Mouse (Mus musculus) heart, adult 2 months (tissue): ENCODE measurements around the gene Ccnt1. TPM values are rescaled to one million over a fixed set of nuclear protein-coding genes. Genes with fewer than 3 reads are reported as not detected.
"Not testable (repeated sequence)": the region's sequence is repeated elsewhere in the genome, so short reads cannot be mapped to it uniquely, and the experiment has no call there.

ENCODE experiments used
- DNase-seq, 2 experiments: peaks; one replicate each; pipeline ENCODE4 v3.0.0; 2021
- H3K27ac ChIP-seq: fragments of 200-600 bp; 2 replicates; pipeline ENCODE4 v1.8.1; 2022
- H3K27me3 ChIP-seq: fragments of 200-500 bp; 2 replicates; pipeline ENCODE4 v1.6.1; 2012; ENCODE audit warnings: mild to moderate bottlenecking, low read length, inconsistent platforms, mixed read lengths; ENCODE audit not compliant: control insufficient read depth, insufficient read depth
- H3K36me3 ChIP-seq: fragments of 200-500 bp; 2 replicates; pipeline ENCODE4 v1.6.1; 2012; ENCODE audit warnings: low read length, inconsistent platforms; ENCODE audit not compliant: control insufficient read depth, insufficient read depth
- H3K4me1 ChIP-seq: fragments of 200-500 bp; 2 replicates; pipeline ENCODE4 v1.6.1; 2011; ENCODE audit warnings: low read length; ENCODE audit not compliant: control insufficient read depth, insufficient read depth
- H3K4me3 ChIP-seq: fragments of 200-600 bp; 2 replicates; pipeline ENCODE4 v1.8.1; 2022
- H3K79me2 ChIP-seq: fragments of 200-500 bp; replicated peaks from 2 replicates; pipeline ENCODE4 v1.6.1; 2012; ENCODE audit warnings: mild to moderate bottlenecking, inconsistent platforms, low read length, moderate library complexity, mixed read lengths; ENCODE audit not compliant: control insufficient read depth, insufficient read depth
- H3K9ac ChIP-seq: fragments of 200-500 bp; 2 replicates; pipeline ENCODE4 v1.6.1; 2012; ENCODE audit warnings: low read depth, mild to moderate bottlenecking, control low read depth, inconsistent platforms, low read length, mixed read lengths
- CTCF ChIP-seq: fragments of 200-600 bp; IDR thresholded peaks from 2 replicates; pipeline ENCODE4 v1.8.1; 2022; ENCODE audit warnings: antibody characterized with exemption, mild to moderate bottlenecking, moderate library complexity
- EP300 ChIP-seq: fragments of 200-500 bp; IDR thresholded peaks from 2 replicates; pipeline ENCODE4 v1.6.1; 2011; ENCODE audit warnings: low read depth, low read length, control low read depth; ENCODE audit not compliant: insufficient read depth
- POLR2A ChIP-seq: fragments of 200-500 bp; IDR thresholded peaks from 2 replicates; pipeline ENCODE4 v1.6.1; 2011; ENCODE audit warnings: mild to moderate bottlenecking, low read depth, low read length, control low read depth; ENCODE audit not compliant: insufficient read depth
- WGBS: fragments of 180-500 bp; shearing (Covaris S2); methylation state at CpG from one replicate; pipeline ENCODE4 v1.1.7; 2018; 5-methylcytosine and 5-hydroxymethylcytosine counted together
- intact Hi-C: fragments of 180-260 bp; cut with DNase I; formaldehyde crosslinking; loops from one replicate; pipeline ENCODE4 v1.15.1; 2025
- polyA plus RNA-seq: library from polyadenylated mRNA; depleted of rRNA; stranded (reverse); fragments of >200 nt; gene quantifications from 2 replicates; pipeline ENCODE4 v1.2.3, GENCODE M21; 2012
- total RNA-seq, 2 experiments: library from RNA; stranded (reverse); gene quantifications; 2 replicates each; pipeline ENCODE4 v1.2.3; 2021

Gene Ccnt1
- total and polyA plus RNA-seq, 3 experiments = 9.3 to 27.6 (median 26.8) TPM

- intact Hi-C loops = no loop called here
- peaks cover 37% of the 10 kb centered on the region for H3K36me3 ChIP-seq
- H3K79me2 ChIP-seq = peaks cover 2% of the 10 kb centered on the region; the same call in 1 of the 2 replicates
- no peak overlapping the region for H3K9ac ChIP-seq
- TF ChIP-seq POLR2A (no peak), EP300 (no peak), CTCF (no peak)
- no peaks in the 10 kb centered on the region for H3K27me3 ChIP-seq
- H3K27ac ChIP-seq = no peak overlapping the region
- WGBS = 96% methylated on average over 5 of the region's 5 CpGs
- peaks cover under 1% of the 10 kb centered on the region for H3K4me1 ChIP-seq
- no peak for DNase-seq
- no peak overlapping the region for H3K4me3 ChIP-seq
Measured at GRCm38 (mm10) chr15:98527056-98527771, 43.5 kb downstream of the Ccnt1 start.

GRCm38 (mm10) chr15:98526057-98526456 is 44.7 kb downstream of the Ccnt1 start:
- DNase-seq = no peak
- H3K36me3 ChIP-seq = peaks cover 37% of the 10 kb centered on the region

DNA sequence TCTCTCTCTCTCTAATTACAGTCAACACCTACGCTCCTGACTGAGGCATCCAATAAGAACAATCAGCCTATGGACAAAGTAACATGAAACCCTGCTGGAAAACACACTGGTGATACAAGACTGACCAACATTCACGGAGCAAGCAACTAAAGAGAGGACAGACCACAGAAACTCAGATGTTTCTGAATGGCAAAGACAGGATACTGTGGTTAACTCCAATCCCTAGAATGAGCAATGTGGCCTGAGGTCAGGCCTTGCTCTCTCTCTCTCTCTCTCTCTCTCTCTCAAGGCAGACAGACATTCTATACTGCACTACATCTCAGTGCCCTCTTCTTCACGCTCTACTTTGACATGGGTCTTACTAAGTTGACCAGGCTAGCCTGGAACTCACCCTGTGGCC is 49.5 kb downstream of the Ccnt1 start:
- no peak for DNase-seq
- no peak for TF ChIP-seq EP300
- no peak for TF ChIP-seq POLR2A
- no peak for TF ChIP-seq CTCF
- H3K9ac ChIP-seq = no peak overlapping the region
- peaks cover 24% of the 10 kb centered on the region for H3K36me3 ChIP-seq
- no peaks in the 10 kb centered on the region for H3K79me2 ChIP-seq
- H3K4me3 ChIP-seq = no peak overlapping the region
- H3K4me1 ChIP-seq = no peaks in the 10 kb centered on the region; the same call in 1 of the 2 replicates
- WGBS = 81% methylated on average over 3 of the region's 3 CpGs
- intact Hi-C loops = no loop called here
- no peak overlapping the region for H3K27ac ChIP-seq
- H3K27me3 ChIP-seq = no peaks in the 10 kb centered on the region

More at GRCm38 (mm10) chr15:98526057-98526456, 44.7 kb downstream of the Ccnt1 start:
- TF ChIP-seq POLR2A (no peak), EP300 (no peak), CTCF (no peak)
- Histone ChIP-seq H3K4me3 (no peak overlapping the region), H3K27me3 (no peaks in the 10 kb centered on the region), H3K9ac (no peak overlapping the region), H3K79me2 (0 out of 2 replicates have a peak, but pooled peaks cover 2% of the 10 kb centered on the region), H3K27ac (no peak overlapping the region), H3K4me1 (no peaks in the 10 kb centered on the region; the same call in 1 of the 2 replicates)
- 57% methylated on average over 5 of the region's 5 CpGs for WGBS
- intact Hi-C loops = no loop called here

DNA sequence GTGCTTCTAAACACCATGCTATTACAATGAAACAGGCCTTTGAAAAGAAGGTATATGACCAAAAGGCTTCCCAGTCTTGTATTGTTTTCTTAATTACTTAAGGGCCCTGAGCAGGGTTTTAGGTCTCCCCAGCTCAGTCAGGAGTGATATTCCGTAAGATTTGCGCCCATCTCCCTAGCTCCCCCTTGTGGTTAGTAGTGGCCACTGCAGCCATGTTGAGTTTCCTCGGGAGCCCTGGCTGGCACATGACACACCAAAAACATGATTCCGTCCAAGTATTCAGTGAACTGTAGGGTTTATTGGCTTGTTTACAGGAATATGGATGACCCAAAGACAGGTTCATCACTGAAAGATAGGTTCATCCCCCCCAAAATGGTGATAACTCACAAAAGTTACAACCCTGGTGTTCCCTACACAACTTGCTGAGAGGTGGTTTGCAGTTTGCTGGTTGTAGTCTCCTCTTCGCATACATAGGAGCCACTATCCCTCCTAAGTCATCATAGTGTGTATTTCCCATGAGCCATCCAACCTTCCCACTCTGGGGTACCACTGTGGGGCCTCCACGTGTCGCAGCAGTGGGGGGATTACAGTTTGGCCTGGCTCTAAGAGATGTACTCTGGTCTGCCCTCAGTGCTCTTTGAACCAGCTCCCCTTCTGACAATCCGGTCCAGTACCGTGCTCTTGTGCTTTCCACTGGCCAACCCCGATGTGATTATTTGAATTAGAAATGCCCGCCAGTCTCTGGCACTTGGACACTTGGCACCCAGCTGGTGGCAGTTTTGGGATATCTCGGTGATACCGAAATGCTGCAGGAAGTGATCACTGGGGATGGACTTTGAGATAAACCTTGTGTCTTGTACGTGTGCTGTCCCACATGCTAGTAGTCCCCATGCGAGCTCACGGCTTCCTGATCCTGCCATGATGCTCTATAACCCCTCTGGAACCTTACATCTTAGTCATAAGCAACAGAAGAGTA is 53.1 kb downstream of the Ccnt1 start:
- peaks cover 5% of the 10 kb centered on the region for H3K36me3 ChIP-seq
- H3K4me3 ChIP-seq = no peak overlapping the region
- H3K27me3 ChIP-seq = no peaks in the 10 kb centered on the region
- no peaks in the 10 kb centered on the region for H3K79me2 ChIP-seq
- WGBS = 46% methylated on average over 16 of the region's 16 CpGs
- peaks cover 5% of the 10 kb centered on the region for H3K4me1 ChIP-seq
- H3K27ac ChIP-seq = no peak overlapping the region; the same call in 1 of the 2 replicates
- intact Hi-C loops = no loop called here
- H3K9ac ChIP-seq = no peak overlapping the region
- TF ChIP-seq EP300 (0 out of 2 replicates have a peak, but pooled peaks have one; percentile 72), POLR2A (no peak)
- peak; percentile 56 to 75 for DNase-seq

DNA sequence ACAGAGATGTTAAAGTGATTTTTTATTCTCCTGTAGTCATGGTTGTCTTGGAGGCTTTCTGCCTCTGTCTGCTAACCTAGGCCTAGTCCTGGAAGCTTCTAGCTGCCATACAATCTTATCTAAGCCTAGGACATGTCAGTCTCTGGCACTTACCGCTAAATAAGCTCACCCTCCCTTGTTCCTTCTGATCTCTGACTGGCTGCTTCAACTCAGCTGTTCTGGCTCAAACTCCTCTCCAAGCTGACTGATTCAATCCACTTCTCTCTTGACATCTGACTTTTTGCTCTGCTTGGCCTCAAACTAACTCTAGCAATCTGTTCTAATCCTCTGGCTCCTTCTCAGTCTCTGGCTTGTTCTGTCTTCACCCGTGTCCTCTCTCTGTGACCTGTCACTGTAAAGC is 55.9 kb downstream of the Ccnt1 start:
- not testable (repeated sequence) for DNase-seq, H3K36me3 ChIP-seq, H3K27ac ChIP-seq, H3K9ac ChIP-seq, H3K79me2 ChIP-seq, H3K27me3 ChIP-seq, H3K4me3 ChIP-seq
- peaks cover 13% of the 10 kb centered on the region for H3K4me1 ChIP-seq
- 68% methylated on average over 2 of the region's 2 CpGs for WGBS
- intact Hi-C loops = loop anchor here (2.0 kb wide), 1 partner anchor 20 kb away; the partner anchor contains the start of gene Kansl2
